Mouse (Mus musculus) heart, adult 2 months (tissue): ENCODE results near the gene Kank2.

ENCODE experiments used
- CTCF ChIP-seq: fragments of 200-600 bp; IDR thresholded peaks from 2 replicates; pipeline ENCODE4 v1.8.1; 2022; ENCODE audit warnings: antibody characterized with exemption, mild to moderate bottlenecking, moderate library complexity
- EP300 ChIP-seq: fragments of 200-500 bp; IDR thresholded peaks from 2 replicates; pipeline ENCODE4 v1.6.1; 2011; ENCODE audit warnings: low read depth, low read length, control low read depth; ENCODE audit not compliant: insufficient read depth
- POLR2A ChIP-seq: fragments of 200-500 bp; IDR thresholded peaks from 2 replicates; pipeline ENCODE4 v1.6.1; 2011; ENCODE audit warnings: mild to moderate bottlenecking, low read depth, low read length, control low read depth; ENCODE audit not compliant: insufficient read depth

- TF ChIP-seq CTCF = no peak
- TF ChIP-seq POLR2A = no peak
- TF ChIP-seq EP300 = no peak
These were observed 36.8 kb upstream of the Kank2 start, which contains the start of gene Angptl8 for GRCm38 (mm10) chr9:21835258-21835912.
